Mouse (Mus musculus) cortical plate, adult 2 months (tissue): Measurements from ENCODE around the gene Gpr83.

Source experiments
- CTCF ChIP-seq: fragments of 200-500 bp; IDR thresholded peaks from 2 replicates; pipeline ENCODE4 v1.5.1; 2011; ENCODE audit warnings: mild to moderate bottlenecking, control low read depth, low read length; ENCODE audit not compliant: insufficient read depth; ENCODE audit errors: extremely low read depth
- POLR2A ChIP-seq: fragments of 200-500 bp; IDR thresholded peaks from 2 replicates; pipeline ENCODE4 v1.6.1; 2011; ENCODE audit warnings: mild to moderate bottlenecking, low read length, control low read depth; ENCODE audit not compliant: insufficient read depth; ENCODE audit errors: extremely low read depth

DNA sequence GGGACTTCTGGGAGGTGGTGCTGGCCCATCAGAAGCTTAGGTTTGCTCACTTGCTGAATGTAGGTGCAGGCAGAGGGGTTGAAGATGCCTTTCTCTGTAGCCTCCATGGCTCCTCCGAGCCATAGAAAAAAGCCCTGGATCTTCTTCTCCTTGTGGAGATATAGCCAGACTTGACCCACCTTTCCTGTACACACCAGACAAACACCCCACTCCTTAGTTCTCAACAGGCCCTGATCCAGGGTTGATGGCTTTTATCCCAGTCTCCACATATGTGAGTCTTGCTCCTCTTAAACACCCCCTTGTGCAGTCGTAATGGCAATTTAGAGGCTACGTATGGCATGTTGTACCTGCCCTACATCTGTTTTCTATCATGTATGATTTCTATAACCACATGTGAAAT, 3.1 kb downstream of the Gpr83 start:
- no peak for TF ChIP-seq CTCF
- no peak for TF ChIP-seq POLR2A
